Mouse (Mus musculus) erythroblast, adult 5-6 weeks (primary cell): ENCODE data around the gene Chrm4. TPM values are rescaled to one million over a fixed set of nuclear protein-coding genes. Genes with fewer than 3 reads are reported as not detected.

Source experiments
- ATAC-seq: replicated peaks from 2 replicates; pipeline ENCODE4 v1.8.0; 2016; ENCODE audit warnings: moderate number of reproducible peaks, mild to moderate bottlenecking, moderate TSS enrichment, inconsistent platforms; ENCODE audit not compliant: poor library complexity, low FRiP score, severe bottlenecking
- total RNA-seq, 2 experiments: library from RNA; stranded (forward) in 1 of 2; stranded (reverse) in 1 of 2; fragments of 150-400 nt in 1 of 2; fragments of 200-764, 138-1000 nt in 1 of 2; gene quantifications; 2 replicates each; pipeline versions ENCODE4 v1.2.3 to v1.2.4; 2015 to 2017; ENCODE audit warnings: low replicate concordance in 2 of 2

Chrm4 gene
- total RNA-seq, 2 experiments from 2014 or later: not detected

- 0 out of 2 replicates have a peak, but pooled peaks have one; percentile 33 for ATAC-seq
These were observed 5.1 kb upstream of the Chrm4 start for GRCm38 (mm10) chr2:91921790-91922570.

DNA sequence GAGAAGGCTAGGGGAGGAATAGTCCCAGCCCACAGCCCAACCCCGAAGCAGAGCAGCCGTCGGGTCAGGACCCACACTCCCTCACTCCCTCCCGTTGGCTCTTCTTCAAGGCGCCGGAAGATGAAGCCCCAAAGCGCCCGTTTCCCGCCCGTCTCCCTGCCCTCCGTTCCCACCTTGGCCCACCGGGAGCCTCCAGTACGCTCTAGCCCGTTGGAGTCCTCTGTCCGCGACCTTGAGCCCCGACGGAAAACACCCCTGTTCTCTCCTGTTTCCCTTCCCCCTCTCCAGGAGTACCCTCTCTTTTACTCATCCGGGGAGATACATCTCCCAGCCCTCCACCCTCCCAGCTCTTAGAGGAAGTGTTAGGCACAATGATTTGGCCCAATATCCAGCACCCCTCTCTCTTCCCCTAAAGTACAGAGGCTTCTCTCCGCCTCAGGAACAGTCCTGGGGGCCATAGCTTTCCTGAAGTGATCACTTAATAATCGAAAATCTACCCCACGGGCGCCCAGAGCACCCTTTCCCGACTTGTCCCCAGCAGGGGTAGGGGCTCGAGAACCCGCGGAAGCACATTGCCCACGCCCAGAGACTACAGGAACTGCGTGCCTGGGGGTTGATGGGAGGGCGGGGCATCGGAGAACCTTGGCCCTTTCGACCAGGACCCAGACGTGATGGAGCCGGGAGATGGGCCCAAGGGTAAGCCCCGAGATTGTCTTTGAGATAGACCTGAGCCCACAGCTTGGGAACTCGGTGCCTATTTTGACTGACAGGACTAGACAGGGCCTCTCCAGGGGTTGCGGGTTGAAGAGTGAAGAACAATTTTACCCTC, 4.2 kb upstream of the Chrm4 start:
- no peak for ATAC-seq

- ATAC-seq: no peak
These were observed 3.4 kb upstream of the Chrm4 start for GRCm38 (mm10) chr2:91923415-91924337.

GRCm38 (mm10) chr2:91924726-91925125, 2.3 kb upstream of the Chrm4 start:
- no peak for ATAC-seq

GRCm38 (mm10) chr2:91925442-91925841, 1.6 kb upstream of the Chrm4 start:
- no peak for ATAC-seq

GRCm38 (mm10) chr2:91927826-91928533, 931 bp downstream of the Chrm4 start:
- ATAC-seq: peak; percentile 42

- ATAC-seq: no peak
These were observed 1.7 kb downstream of the Chrm4 start for GRCm38 (mm10) chr2:91928534-91929350.

- no peak for ATAC-seq
These were observed 2.4 kb downstream of the Chrm4 start for GRCm38 (mm10) chr2:91929455-91929854.

DNA sequence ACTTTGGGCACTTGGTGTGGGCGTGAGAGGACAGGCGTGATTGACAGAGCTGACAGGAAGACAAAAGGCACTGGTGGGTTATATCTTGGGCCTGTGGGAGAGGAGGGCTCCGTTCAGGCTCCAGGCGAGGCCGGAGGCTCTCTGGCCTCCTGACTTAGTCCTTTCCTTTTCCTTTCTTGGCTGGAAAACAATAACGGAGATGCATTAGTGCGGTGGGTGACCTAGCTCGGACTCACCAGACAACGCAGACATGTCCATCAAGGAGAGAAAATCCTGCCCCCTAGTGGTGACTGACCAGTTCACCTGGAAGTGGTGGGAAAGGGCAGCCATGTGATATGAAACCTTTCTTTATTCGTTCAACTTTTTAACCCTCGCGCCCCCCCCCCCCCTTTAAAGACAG, 2.9 kb downstream of the Chrm4 start:
- ATAC-seq: no peak

- ATAC-seq: no peak
These were observed 3.8 kb downstream of the Chrm4 start for GRCm38 (mm10) chr2:91930761-91931291.

DNA sequence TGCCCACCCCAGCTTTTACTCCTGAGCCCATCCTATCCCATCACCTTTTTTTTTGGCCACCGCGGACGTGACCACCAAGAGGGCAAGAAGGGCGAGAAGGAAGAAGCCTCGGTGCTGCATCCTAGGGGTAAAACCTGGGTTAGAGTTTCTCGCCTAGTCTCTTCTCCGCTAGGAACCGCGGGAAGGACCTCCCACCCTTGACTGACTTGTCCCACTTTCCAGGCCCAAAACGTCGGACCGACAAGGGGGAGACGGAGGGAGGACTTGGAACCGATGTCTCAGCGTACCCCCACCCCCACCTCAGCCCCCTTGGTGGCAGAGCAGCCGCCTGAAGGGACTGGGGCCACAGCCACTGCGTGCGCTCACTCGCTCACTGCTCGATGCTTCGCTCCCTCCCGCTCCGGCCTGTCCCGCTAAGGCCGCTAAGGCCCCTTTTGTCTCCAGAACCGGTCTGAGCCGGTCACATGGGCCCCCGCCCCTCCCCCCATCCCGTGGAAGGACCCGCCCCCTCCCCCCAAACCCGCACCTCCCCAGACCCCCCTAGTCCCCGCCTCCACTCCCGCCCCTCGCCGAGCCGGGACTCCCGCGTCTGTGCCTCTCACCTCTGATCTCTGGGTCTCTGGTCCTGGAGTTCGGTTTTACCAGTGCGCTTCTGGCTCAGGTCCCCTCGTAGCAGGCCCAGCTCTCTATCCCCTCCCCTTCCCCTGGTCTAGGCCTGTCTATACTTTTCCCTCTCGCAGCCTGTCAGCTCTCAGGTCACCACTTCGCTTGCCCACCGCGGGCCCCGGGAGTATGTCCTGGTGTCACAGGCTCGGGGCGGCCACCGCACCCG, 4.5 kb downstream of the Chrm4 start:
- ATAC-seq: no peak

DNA sequence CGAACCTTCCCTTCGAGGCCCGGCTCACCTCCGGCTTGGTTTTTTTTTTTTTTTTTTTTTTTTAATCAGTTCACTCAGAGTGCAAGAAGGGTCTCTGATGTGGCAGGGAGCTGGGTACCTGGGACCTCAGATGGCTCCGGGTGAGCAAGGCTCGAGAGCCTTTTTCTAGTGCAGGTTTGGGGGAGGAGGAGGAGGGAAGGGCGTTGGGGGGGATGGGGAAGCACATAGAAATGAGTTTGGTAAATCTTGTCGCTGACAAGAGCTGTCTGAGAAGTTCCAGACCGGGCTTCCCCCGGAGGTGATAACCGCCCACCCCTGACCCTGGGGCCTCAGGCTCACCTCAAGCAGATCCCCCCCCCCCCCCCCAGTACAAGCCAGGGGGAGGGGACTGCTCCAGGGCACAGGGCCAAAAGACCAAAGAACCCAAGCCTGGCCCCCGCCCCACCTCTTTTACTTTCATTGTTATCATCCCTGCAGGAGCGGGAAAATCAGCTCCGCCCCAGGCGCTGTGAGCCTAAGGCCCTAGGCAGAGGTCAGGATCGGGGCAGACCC, 5.2 kb downstream of the Chrm4 start, which contains the start of gene Mdk:
Mdk (minus strand) TSS at position 138 of the 552 bp plus-strand sequence.
- no peak for ATAC-seq

DNA sequence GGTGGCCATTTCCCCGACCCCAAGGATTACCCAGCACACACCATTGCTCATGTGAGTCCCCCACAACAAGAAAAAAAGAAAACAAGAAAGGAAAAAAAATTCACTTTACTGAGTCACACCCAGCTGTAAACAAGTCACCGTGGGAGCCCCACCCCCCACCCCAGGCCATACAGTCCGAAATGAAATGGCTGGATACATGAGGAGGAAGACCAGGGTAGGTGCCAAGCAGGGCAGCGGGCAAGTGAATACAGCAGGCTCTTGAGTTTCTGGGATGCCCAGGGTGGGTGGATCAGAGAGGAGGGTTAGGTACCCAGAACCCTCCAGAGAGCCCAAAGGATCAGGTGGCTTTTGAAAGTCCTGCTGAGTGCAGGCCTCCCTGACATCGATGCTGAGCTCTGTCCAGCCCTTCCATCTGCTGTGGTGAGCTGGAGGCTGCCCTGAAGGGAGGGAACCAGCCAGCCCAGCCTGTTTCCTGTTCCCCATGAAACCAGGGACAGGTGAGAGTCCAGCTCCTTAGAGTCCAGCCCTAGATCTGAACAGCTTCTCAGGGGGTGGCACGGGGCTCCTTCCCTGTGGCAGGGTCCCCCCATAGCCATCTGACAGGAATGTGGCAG, 5.8 kb downstream of the Chrm4 start:
- no peak for ATAC-seq

DNA sequence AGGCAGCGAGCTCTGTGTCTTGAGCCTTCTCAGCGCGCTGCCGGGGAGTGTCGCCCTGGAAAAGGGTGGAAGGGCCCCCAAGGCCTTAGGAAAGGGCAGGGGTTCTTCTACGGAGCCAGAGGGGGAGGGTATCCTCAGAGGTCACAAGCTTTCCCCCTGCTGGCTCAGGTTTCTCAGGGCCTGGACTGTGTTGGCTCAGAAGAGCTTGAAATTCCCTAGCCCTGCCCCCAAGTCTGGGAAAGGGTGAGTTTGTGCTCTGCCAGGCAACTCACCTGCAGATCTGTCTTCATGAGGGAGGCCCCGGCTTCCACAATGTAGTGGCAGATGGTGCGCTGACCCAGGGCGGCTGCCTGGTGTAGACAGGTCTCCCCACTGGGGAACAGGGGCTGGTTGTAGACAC, 6.4 kb downstream of the Chrm4 start:
- no peak for ATAC-seq

DNA sequence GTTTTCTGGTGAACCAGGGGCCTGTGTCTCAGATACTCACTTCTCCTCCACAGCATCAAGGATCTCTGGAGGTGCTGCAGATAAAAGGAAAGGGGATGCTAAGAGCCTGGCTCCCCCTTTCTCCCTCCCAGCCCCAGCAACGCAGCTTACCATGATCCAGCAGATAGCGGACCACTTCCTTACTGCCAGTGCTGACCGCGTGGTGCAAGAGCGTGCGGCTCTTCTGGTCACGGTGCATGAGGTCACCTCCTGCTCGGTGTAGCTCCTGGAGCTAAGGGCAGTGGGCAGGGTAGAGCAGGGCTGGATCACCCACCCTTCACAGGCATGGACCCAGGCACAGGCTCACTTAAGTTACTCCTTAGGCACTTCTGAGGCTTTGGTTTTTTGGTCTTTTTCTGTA, 7.0 kb downstream of the Chrm4 start:
- ATAC-seq: no peak

- ATAC-seq: no peak
These were observed 7.9 kb downstream of the Chrm4 start for GRCm38 (mm10) chr2:91934826-91935525.
